Mouse (Mus musculus): Measurements from ENCODE around the gene Pld4.

The Pld4 gene

DNA sequence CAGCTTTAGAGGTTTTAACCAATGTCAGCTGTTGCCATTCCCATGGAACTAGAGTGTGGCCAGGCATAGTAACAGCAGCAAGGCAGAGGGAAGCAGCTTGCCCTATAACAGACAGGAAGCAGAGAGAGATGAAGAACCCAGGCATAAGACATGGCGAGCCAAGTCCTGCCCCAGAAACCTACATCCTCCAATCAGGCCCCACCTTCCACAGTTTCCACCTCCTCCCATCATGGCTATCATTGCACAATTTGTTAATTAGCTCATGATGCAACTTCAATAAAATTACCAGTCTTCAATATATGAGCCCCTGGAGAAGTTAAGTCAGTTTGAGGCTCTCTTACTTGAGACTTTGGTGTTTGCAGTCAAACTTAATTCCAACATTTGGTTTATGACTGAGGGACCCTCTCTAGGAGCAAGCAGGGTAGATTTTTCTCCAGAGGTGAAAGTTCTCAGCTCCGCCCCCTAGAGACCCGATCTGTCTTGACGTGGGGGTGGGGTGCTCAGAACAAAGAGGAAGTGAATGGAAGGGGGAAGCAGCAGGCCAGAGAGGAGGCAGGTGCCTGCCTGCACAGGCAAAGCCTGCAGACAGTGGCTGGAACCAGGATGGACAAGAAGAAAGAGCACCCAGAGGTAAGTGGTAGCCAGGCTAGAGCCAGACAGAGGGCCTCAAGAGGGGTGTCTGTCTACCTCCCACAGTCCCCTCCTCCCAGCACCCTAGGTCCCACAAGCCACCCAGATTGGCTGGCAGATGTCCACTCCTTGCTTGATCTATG is at the start of gene Pld4:
TSS of gene Pld4 (plus strand) at position 502 of the 773 bp plus-strand sequence.
- no peak for DNase-seq (ENCODE audit: low read depth)

DNA sequence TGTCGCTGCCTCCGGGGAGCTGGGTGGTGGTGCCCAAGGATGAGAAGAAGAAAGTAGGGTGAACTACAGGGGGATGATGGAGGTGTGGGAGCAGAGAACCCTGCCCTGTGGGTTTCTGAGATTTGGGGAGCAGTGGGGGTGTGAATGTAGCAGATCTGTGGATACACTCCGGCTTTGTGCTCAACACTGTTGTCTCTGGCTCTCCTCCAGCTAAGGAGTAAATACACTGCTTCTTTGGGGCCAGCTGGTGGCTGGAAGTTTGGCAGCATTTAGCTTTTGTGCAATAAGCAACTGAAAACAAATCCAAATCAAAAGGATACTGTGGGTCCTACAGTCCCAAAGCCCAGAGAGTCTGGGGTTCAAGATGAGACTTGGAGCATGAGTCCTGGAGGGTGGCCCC is 46.5 kb upstream of the Pld4 start:
- DNase-seq (ENCODE audit: low read depth), result no peak

GRCm38 (mm10) chr12:112717140-112717539 is 43.3 kb upstream of the Pld4 start:
- peak; percentile 69 for DNase-seq (ENCODE audit: low read depth)

DNA sequence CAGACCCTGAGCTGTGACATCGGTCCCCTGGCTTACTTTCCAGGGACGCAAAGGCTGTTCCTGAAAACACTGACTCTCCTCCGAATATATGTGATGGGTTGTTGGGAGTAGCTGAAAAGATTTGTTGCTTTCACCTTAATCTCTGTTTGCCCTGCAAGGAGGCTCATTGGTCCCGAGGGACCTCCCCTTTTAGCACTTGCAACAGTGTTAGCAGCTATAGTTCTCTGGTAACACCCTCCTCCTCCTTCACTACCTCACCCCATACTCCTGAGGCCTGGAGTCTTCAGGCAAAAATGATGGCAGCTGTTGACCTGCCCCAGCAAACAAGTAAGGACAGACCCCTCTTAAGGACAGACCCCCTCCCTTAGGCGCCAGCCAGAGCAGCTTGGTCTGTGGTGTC is 41.5 kb upstream of the Pld4 start:
- no peak for DNase-seq (ENCODE audit: low read depth)

- no peak for DNase-seq (ENCODE audit: low read depth)
Measured at GRCm38 (mm10) chr12:112720216-112720615, 40.2 kb upstream of the Pld4 start, which contains the start of gene Cep170b. TSS of gene Cep170b (plus strand) at chr12:112720455.

DNA sequence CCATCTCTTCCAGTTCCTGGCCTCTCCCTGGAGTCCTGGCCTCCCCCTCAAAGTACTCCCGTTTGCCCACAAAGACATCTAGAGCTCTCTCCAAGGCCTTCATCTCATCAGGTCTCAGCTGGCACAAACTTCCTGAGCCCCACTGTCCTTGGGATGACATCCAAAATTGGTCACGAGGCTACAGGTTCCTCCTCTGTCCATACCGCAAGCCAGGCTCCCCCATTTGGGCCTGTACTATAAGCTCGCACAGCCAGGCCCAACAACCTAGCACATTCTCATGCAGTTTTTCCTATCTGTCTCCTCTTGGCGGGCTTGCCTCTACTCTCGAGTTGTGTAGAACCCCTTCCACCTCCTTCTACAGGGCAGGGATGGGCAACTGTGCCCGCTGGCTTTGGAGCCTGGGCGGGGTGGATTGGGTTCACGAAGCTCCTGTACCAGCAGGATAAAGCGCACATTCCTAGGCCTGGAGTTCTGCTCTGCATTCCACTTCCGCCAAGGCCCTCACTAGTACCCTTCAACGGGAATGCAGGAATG is 39.5 kb upstream of the Pld4 start:
- DNase-seq (ENCODE audit: low read depth), result no peak

- peak; percentile 72 for DNase-seq (ENCODE audit: low read depth)
Measured at GRCm38 (mm10) chr12:112721424-112722239, 38.8 kb upstream of the Pld4 start.

DNA sequence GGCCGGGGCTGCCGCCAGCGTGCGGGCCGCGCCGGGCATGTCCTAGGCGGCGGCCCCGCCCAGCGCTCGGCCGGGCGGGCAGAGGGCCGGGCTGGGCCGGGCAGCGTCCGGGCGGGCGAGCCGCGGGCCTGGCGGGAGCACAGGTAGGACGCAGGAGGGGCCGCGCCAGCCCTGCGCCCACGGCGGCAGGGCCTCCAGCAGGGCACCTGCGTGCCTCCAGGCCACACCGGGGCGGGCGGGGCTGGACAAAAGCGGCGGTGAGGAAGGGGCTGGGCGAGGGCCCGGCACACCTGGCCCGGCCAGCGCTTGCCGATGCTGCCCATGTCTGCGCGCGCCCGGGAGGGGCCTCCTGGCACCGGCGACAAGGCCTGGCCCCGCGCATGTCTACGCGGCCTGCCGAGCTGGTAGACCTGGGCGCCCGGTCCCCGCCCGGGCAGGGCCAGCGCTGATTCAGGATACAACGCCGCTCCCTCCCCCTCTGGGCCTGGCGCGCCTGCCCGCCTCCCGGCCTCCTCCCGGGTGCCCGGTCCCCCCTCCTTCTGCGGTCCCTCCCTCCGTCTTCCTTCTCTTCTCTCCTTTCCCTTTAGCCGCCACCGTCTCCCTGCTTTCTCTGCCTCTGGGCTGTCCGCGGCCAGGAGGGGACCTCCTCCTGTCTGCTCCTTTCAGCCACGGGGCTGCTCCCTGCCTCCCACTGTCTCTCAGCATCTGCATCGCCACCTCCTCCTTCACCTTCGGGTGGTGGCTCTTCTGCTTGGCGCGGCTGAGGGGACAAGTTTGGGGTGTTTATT is 38.0 kb upstream of the Pld4 start:
- peak; percentile 60 for DNase-seq (ENCODE audit: low read depth)

DNA sequence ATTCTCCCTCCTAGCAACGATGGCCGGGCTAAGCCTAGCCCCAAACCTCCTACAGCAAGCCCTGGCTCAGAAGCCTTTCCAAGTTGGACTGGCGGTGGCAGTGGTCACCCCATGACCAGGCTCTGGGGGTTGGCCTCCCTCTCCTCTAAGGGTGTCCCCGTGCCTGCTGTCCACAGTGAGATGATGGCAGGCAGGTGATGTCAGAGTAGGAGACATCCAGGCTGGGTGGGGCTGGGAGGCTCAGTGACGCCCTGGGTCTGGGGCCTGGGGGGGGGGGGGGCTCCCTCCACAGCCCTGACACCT is 37.5 kb upstream of the Pld4 start:
- no peak for DNase-seq (ENCODE audit: low read depth)

GRCm38 (mm10) chr12:112723445-112723844 is 37.0 kb upstream of the Pld4 start:
- DNase-seq (ENCODE audit: low read depth), result no peak

DNA sequence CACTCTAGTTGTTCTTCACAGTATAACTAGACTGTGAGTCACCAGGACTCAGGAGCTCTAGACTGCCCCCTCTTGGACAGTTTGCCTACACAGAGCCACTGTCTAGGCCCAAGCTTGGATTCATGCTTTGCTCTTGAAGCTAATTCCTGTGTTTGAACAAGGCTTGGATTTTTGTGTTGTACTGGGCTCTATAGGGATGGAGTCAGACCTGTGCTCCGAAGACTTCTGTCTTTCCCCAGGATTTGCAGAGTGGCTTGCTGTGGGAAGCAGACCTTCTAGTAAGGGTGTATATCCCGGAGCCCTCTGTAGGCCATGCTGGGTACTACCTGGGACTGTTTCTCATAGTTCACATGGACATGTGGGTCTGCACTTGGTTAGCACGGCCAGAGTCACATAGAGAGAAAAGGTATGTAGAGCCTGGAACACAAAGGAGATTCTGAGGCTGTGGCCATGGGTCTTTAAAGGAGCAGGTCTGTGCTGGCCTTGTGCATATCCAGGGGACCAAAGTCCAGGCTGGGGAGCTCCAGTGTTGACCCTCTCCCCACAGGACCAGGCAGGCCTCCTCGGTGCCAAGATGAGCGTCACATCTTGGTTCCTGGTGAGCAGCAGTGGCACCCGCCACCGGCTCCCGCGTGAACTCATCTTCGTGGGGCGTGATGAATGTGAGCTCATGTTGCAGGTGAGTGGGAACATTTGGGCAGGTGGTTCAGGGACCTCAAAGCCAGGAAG is 36.2 kb upstream of the Pld4 start:
- peak; percentile 88 for DNase-seq (ENCODE audit: low read depth)

DNA sequence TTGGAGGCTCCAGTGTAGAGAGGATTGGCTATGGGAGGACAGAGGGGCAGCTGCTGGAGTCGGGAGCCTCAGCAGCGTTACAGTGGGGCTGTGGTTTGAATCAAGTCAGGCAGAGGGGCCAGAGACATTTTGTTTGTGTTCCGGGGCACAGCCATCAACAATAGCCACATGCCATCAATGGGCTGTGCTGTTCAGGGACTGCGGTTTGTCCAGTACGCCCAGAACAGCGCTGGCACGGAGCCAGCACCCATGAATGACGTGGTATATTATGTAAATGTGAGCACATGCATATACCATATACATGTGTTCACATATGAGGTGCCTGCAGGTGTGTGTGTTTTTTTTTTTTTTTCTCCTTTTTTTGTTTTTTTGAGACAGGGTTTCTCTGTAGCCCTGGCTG is 32.7 kb upstream of the Pld4 start:
- no peak for DNase-seq (ENCODE audit: low read depth)

GRCm38 (mm10) chr12:112730808-112731207 is 29.6 kb upstream of the Pld4 start:
- DNase-seq (ENCODE audit: low read depth), result no peak

DNA sequence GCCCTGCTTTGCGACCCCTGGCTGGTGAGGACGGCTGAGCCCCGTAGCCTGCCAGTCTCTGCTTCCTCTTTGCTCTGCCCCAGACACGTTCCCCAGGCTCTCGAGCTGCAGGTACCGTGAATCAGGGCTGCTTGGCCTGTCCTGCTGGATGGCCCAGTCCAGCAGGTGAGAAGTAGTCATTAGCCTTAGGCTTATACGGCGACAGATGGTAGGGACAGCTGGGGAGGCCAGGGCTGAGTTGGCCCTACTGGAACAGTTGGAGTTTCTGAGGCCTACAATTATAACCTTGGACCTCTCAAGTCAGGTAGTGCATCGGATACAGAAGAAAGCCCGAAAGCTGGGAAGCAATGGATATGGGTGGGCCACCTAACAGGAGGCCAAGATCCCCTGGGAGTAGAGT is 27.9 kb upstream of the Pld4 start:
- no peak for DNase-seq (ENCODE audit: low read depth)

- DNase-seq (ENCODE audit: low read depth), result no peak
Measured at GRCm38 (mm10) chr12:112734108-112734820, 26.2 kb upstream of the Pld4 start.

GRCm38 (mm10) chr12:112734881-112735655 is 25.4 kb upstream of the Pld4 start:
- no peak for DNase-seq (ENCODE audit: low read depth)

GRCm38 (mm10) chr12:112735896-112736635 is 24.4 kb upstream of the Pld4 start:
- no peak for DNase-seq (ENCODE audit: low read depth)

GRCm38 (mm10) chr12:112736636-112736925 is 23.9 kb upstream of the Pld4 start:
- DNase-seq (ENCODE audit: low read depth), result no peak

GRCm38 (mm10) chr12:112737081-112737480 is 23.4 kb upstream of the Pld4 start:
- DNase-seq (ENCODE audit: low read depth), result no peak

- DNase-seq (ENCODE audit: low read depth), result no peak
Measured at GRCm38 (mm10) chr12:112737761-112738160, 22.7 kb upstream of the Pld4 start.

Measured in naive thymus-derived CD4-positive, alpha-beta T cell, adult 2 months (primary cell).